Mouse (Mus musculus): ENCODE results near the gene Sgca. TPM values are rescaled to one million over a fixed set of nuclear protein-coding genes. Genes with fewer than 3 reads are reported as not detected.

Gene Sgca
- polyA plus RNA-seq, 1 experiment from 2014 or later: 0.96 TPM

DNA sequence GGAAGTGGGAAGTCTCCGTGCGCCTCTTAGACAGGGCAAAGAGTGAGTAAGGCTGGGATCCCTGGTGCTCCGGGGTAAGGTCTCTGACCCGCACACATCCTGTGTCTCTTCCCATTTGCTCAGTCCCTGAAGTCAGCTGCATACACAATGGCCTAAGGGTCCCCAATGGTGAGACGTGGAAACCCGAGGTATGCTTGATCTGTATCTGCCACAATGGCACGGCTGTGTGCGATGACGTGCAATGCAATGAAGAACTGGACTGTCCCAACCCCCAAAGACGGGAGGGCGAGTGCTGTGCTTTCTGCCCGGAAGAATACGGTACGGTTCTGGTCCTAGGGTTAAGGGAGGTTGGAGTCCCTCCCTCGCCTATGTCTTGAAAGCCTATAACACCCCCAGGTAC lies 38.3 kb downstream of the Sgca start:
- 0 out of 2 replicates have a peak, but pooled peaks have one; percentile 5 for ATAC-seq (ENCODE audit: low read depth)
- Histone ChIP-seq H3K27ac (ENCODE audit: low read length) (no peak overlapping the region), H3K4me1 (ENCODE audit: control insufficient read depth, low read depth, low read length) (peaks cover 2% of the 10 kb centered on the region), H3K4me3 (ENCODE audit: low read depth, low read length) (peak overlapping the region; percentile 33), H3K9me3 (replicated peaks; ENCODE audit: control insufficient read depth, low read length) (no peaks in the 10 kb centered on the region), H3K9ac (ENCODE audit: low read depth, low read length) (no peak overlapping the region), H3K27me3 (ENCODE audit: control insufficient read depth, insufficient read depth, low read depth, low read length) (peaks cover 58% of the 10 kb centered on the region), H3K36me3 (ENCODE audit: control insufficient read depth, insufficient read depth) (no peaks in the 10 kb centered on the region), H3K4me2 (ENCODE audit: low read depth, low read length) (peak overlapping the region; percentile 44)
- 2% methylated on average over 15 of the region's 15 CpGs for WGBS (ENCODE audit: insufficient replicate concordance)

DNA sequence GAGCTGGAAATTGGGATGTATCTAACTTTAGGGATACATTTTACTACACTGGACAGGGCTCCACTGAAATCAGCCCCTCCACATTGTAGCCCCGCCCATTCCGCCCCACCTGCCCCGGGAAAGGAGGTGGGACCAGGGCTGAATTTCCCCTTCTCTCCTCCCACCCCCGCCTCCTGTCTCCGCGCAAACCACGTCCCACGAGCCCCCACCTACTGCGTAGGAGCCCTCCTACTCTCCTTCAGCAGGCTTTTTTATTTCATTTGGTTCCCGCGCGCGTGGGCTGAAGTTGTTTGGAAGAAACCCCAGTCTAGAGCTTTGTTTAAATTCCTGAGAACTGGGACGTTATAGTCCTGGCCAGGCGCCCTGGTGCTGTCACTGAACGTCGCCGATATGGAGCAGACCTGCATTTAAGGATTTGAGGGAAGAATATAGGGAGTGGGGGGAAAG lies 38.8 kb downstream of the Sgca start:
- H3K27ac ChIP-seq (ENCODE audit: low read length): no peak overlapping the region
- ATAC-seq (ENCODE audit: low read depth): peak; percentile 45
- WGBS (ENCODE audit: insufficient replicate concordance): under 1% methylated on average over 18 of the region's 18 CpGs
- H3K9me3 ChIP-seq (replicated peaks; ENCODE audit: control insufficient read depth, low read length): no peaks in the 10 kb centered on the region
- peak overlapping the region; percentile 33 for H3K4me3 ChIP-seq (ENCODE audit: low read depth, low read length)
- H3K9ac ChIP-seq (ENCODE audit: low read depth, low read length): no peak overlapping the region
- H3K4me1 ChIP-seq (ENCODE audit: control insufficient read depth, low read depth, low read length): peaks cover 2% of the 10 kb centered on the region
- peak overlapping the region; percentile 44 for H3K4me2 ChIP-seq (ENCODE audit: low read depth, low read length)
- H3K27me3 ChIP-seq (ENCODE audit: control insufficient read depth, insufficient read depth, low read depth, low read length): peaks cover 61% of the 10 kb centered on the region
- no peaks in the 10 kb centered on the region for H3K36me3 ChIP-seq (ENCODE audit: control insufficient read depth, insufficient read depth)

GRCm38 (mm10) chr11:94936851-94937295 lies 39.3 kb downstream of the Sgca start:
- WGBS (ENCODE audit: insufficient replicate concordance): under 1% methylated on average over 17 of the region's 17 CpGs
- H3K4me2 ChIP-seq (ENCODE audit: low read depth, low read length): peak overlapping the region; percentile 48
- no peak overlapping the region for H3K9ac ChIP-seq (ENCODE audit: low read depth, low read length)
- ATAC-seq (ENCODE audit: low read depth): peak; percentile 40; the same call in 1 of the 2 replicates
- H3K27me3 ChIP-seq (ENCODE audit: control insufficient read depth, insufficient read depth, low read depth, low read length): peaks cover 62% of the 10 kb centered on the region
- H3K4me3 ChIP-seq (ENCODE audit: low read depth, low read length): peak overlapping the region; percentile 23
- H3K9me3 ChIP-seq (replicated peaks; ENCODE audit: control insufficient read depth, low read length): no peaks in the 10 kb centered on the region
- H3K27ac ChIP-seq (ENCODE audit: low read length): no peak overlapping the region
- H3K4me1 ChIP-seq (ENCODE audit: control insufficient read depth, low read depth, low read length): peaks cover 2% of the 10 kb centered on the region
- no peaks in the 10 kb centered on the region for H3K36me3 ChIP-seq (ENCODE audit: control insufficient read depth, insufficient read depth)

GRCm38 (mm10) chr11:94936045-94936444 lies 40.1 kb downstream of the Sgca start, which contains the start of gene Col1a1:
Gene Col1a1, plus strand, starts transcription at chr11:94936224.
- Histone ChIP-seq H3K27ac (ENCODE audit: low read length) (no peak within 1 kb of the TSS), H3K9me3 (replicated peaks; ENCODE audit: control insufficient read depth, low read length) (no peaks in the 10 kb centered on the region), H3K4me3 (ENCODE audit: low read depth, low read length) (peak within 1 kb of the TSS; percentile 23), H3K36me3 (ENCODE audit: control insufficient read depth, insufficient read depth) (no peaks in the 10 kb centered on the region), H3K4me1 (ENCODE audit: control insufficient read depth, low read depth, low read length) (peaks cover 2% of the 10 kb centered on the region), H3K9ac (ENCODE audit: low read depth, low read length) (no peak within 1 kb of the TSS), H3K27me3 (ENCODE audit: control insufficient read depth, insufficient read depth, low read depth, low read length) (peaks cover 63% of the 10 kb centered on the region), H3K4me2 (ENCODE audit: low read depth, low read length) (peak within 1 kb of the TSS; percentile 48)
- ATAC-seq (ENCODE audit: low read depth): 0 out of 2 replicates have a peak, but pooled peaks have one; percentile 9
- WGBS (ENCODE audit: insufficient replicate concordance): 19% methylated on average over 19 of the region's 19 CpGs

DNA sequence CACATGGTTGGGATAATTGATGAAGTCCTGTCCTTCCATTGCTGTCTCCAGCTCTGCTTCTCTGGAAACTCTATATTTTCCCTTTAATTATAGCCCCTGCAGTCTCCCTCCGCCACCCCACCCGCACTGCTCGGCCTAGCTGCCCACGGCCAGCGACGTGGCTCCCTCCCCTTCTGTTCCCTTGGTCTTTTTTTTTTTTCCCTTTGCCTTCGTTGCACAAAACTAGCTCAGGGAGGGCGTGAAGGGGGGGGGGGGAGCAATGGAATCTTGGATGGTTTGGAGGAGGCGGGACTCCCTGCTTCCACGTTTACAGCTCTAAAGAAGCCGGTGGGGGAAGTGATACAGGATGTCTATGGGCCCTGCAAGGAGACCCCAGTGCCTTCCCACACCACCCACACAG lies 41.6 kb downstream of the Sgca start:
- WGBS (ENCODE audit: insufficient replicate concordance): 39% methylated on average over 11 of the region's 11 CpGs
- H3K4me1 ChIP-seq (ENCODE audit: control insufficient read depth, low read depth, low read length): peaks cover 2% of the 10 kb centered on the region
- no peak overlapping the region for H3K4me2 ChIP-seq (ENCODE audit: low read depth, low read length)
- H3K4me3 ChIP-seq (ENCODE audit: low read depth, low read length): no peak overlapping the region
- H3K27me3 ChIP-seq (ENCODE audit: control insufficient read depth, insufficient read depth, low read depth, low read length): peaks cover 61% of the 10 kb centered on the region
- H3K9ac ChIP-seq (ENCODE audit: low read depth, low read length): no peak overlapping the region
- H3K9me3 ChIP-seq (replicated peaks; ENCODE audit: control insufficient read depth, low read length): no peaks in the 10 kb centered on the region
- no peak overlapping the region for H3K27ac ChIP-seq (ENCODE audit: low read length)
- H3K36me3 ChIP-seq (ENCODE audit: control insufficient read depth, insufficient read depth): no peaks in the 10 kb centered on the region
- ATAC-seq (ENCODE audit: low read depth): no peak

DNA sequence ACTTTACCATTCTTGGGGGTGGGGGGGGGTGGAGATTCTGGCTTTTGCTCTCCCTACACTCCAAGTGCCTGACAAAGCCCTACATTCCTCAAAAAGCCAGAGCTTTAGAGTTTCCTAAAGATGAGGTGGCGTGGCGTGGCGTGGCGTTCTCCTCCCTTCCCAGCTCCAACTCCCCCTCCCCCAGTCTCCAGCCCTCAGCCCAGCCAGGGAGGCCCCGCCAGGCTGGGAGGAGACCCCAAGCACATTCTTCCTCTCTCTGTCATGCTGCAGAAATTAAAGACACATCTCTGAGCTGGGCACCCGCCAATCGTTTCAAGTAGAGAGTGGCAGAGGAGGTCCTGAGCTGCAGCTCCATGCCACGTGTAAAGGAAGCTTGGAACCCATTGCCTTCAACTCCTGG lies 42.5 kb downstream of the Sgca start:
- ATAC-seq (ENCODE audit: low read depth): no peak
- Histone ChIP-seq H3K27ac (ENCODE audit: low read length) (no peak overlapping the region), H3K9me3 (replicated peaks; ENCODE audit: control insufficient read depth, low read length) (no peaks in the 10 kb centered on the region), H3K27me3 (ENCODE audit: control insufficient read depth, insufficient read depth, low read depth, low read length) (peaks cover 53% of the 10 kb centered on the region), H3K36me3 (ENCODE audit: control insufficient read depth, insufficient read depth) (no peaks in the 10 kb centered on the region), H3K4me3 (ENCODE audit: low read depth, low read length) (no peak overlapping the region), H3K4me2 (ENCODE audit: low read depth, low read length) (no peak overlapping the region), H3K9ac (ENCODE audit: low read depth, low read length) (no peak overlapping the region), H3K4me1 (ENCODE audit: control insufficient read depth, low read depth, low read length) (peaks cover 7% of the 10 kb centered on the region)
- 28% methylated on average over 8 of the region's 8 CpGs for WGBS (ENCODE audit: insufficient replicate concordance)

DNA sequence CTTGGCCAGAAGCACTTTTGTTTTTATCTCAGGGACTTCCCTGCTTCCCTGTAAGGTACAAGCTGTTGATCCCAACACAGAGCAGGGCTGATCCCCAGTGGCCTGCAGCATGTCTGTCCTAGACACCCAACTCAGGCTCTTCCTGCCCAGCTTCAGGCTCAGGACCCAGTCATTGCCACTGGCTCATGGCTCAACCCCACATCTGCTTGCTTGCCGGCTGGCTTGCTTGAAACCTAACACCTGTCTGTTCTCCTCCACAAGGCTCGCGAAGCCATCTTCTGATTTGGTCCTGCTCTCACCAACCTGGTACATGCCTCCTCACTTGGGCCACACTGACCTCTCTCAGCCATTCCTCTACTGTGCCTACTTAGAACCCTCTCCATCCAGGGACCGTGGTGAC lies 46.0 kb downstream of the Sgca start:
- peaks cover 26% of the 10 kb centered on the region for H3K27me3 ChIP-seq (ENCODE audit: control insufficient read depth, insufficient read depth, low read depth, low read length)
- ATAC-seq (ENCODE audit: low read depth): no peak
- H3K4me3 ChIP-seq (ENCODE audit: low read depth, low read length): no peak overlapping the region
- H3K9ac ChIP-seq (ENCODE audit: low read depth, low read length): no peak overlapping the region
- H3K4me1 ChIP-seq (ENCODE audit: control insufficient read depth, low read depth, low read length): peaks cover 7% of the 10 kb centered on the region; the same call in 1 of the 2 replicates
- no peak overlapping the region for H3K27ac ChIP-seq (ENCODE audit: low read length)
- no peaks in the 10 kb centered on the region for H3K36me3 ChIP-seq (ENCODE audit: control insufficient read depth, insufficient read depth)
- 55% methylated on average over 4 of the region's 4 CpGs for WGBS (ENCODE audit: insufficient replicate concordance)
- H3K4me2 ChIP-seq (ENCODE audit: low read depth, low read length): no peak overlapping the region
- no peaks in the 10 kb centered on the region for H3K9me3 ChIP-seq (replicated peaks; ENCODE audit: control insufficient read depth, low read length)

DNA sequence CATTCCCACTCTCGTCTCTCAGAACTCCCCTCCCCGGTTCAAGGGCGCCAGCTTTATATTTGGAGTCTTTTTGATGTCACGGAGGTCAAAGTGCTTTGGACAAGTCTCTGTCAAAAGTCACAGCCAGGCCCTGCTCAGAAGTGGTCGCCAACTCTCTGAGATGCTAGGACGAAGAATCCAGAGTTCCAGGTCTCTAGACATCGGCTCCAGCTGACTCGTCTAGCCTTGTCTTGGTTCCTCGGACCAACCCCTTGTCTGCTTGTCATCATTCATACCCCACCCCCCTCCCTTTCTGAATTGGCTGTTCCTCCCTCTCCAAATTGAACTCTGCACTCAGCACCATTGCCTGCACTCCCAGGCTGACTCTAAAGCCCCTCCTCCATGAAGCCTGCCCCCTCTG lies 46.5 kb downstream of the Sgca start:
- Histone ChIP-seq H3K9me3 (replicated peaks; ENCODE audit: control insufficient read depth, low read length) (no peaks in the 10 kb centered on the region), H3K4me1 (ENCODE audit: control insufficient read depth, low read depth, low read length) (peaks cover 7% of the 10 kb centered on the region; the same call in 1 of the 2 replicates), H3K9ac (ENCODE audit: low read depth, low read length) (no peak overlapping the region), H3K27me3 (ENCODE audit: control insufficient read depth, insufficient read depth, low read depth, low read length) (peaks cover 23% of the 10 kb centered on the region), H3K36me3 (ENCODE audit: control insufficient read depth, insufficient read depth) (no peaks in the 10 kb centered on the region), H3K4me2 (ENCODE audit: low read depth, low read length) (no peak overlapping the region), H3K27ac (ENCODE audit: low read length) (no peak overlapping the region), H3K4me3 (ENCODE audit: low read depth, low read length) (no peak overlapping the region)
- 44% methylated on average over 9 of the region's 9 CpGs for WGBS (ENCODE audit: insufficient replicate concordance)
- ATAC-seq (ENCODE audit: low read depth): no peak

DNA sequence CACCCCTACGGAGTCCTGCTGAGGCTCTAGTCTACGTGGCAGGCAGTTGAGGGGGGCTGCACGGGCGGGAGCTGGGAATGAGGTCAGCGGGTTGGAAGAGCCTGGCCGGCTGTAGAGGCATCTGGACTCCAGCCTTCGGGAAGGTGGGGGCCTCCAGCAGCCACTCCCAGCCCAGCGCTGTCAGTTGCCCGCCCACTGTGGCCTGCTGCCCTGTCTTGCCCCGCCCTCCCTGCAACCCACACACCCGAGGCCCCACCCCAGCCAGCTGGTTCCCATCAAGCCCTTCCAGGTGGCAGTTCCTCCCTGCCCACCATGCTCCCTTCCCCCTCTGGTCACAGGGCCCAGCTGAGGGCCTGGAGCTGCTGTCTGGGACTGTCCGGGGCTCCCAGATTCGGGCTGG lies 47.3 kb downstream of the Sgca start:
- ATAC-seq (ENCODE audit: low read depth): peak; percentile 88
- Histone ChIP-seq H3K36me3 (ENCODE audit: control insufficient read depth, insufficient read depth) (no peaks in the 10 kb centered on the region), H3K4me3 (ENCODE audit: low read depth, low read length) (no peak overlapping the region), H3K9ac (ENCODE audit: low read depth, low read length) (no peak overlapping the region), H3K27me3 (ENCODE audit: control insufficient read depth, insufficient read depth, low read depth, low read length) (peaks cover 16% of the 10 kb centered on the region), H3K9me3 (replicated peaks; ENCODE audit: control insufficient read depth, low read length) (no peaks in the 10 kb centered on the region), H3K4me1 (ENCODE audit: control insufficient read depth, low read depth, low read length) (peaks cover 7% of the 10 kb centered on the region; the same call in 1 of the 2 replicates), H3K4me2 (ENCODE audit: low read depth, low read length) (no peak overlapping the region), H3K27ac (ENCODE audit: low read length) (no peak overlapping the region)
- WGBS (ENCODE audit: insufficient replicate concordance): 7% methylated on average over 13 of the region's 13 CpGs

All from liver, embryonic 16.5 days (tissue).